Mouse (Mus musculus) CD4-positive, CD25-positive, alpha-beta regulatory T cell, adult 2 months (primary cell): ENCODE measurements around the gene Togaram2.
A peak's percentile ranks its signal among the peaks of the same experiment; 100 is the strongest.

Experiments used
- DNase-seq: peaks from one replicate; pipeline ENCODE4 v3.0.0-alpha.2; 2012; ENCODE audit warnings: low read depth, low spot score

Togaram2 gene

GRCm38 (mm10) chr17:71682379-71682778 lies 9.3 kb downstream of the Togaram2 start:
- DNase-seq = no peak

GRCm38 (mm10) chr17:71683281-71683680 lies 10.2 kb downstream of the Togaram2 start:
- no peak for DNase-seq

- no peak for DNase-seq
These were observed 11.1 kb downstream of the Togaram2 start for GRCm38 (mm10) chr17:71684103-71684608.

GRCm38 (mm10) chr17:71687436-71687835 lies 14.4 kb downstream of the Togaram2 start:
- DNase-seq = no peak

- no peak for DNase-seq
These were observed 16.8 kb downstream of the Togaram2 start for GRCm38 (mm10) chr17:71689903-71690302.

- no peak for DNase-seq
These were observed 18.4 kb downstream of the Togaram2 start for GRCm38 (mm10) chr17:71691361-71691875.

- no peak for DNase-seq
These were observed 20.3 kb downstream of the Togaram2 start for GRCm38 (mm10) chr17:71693313-71693712.

GRCm38 (mm10) chr17:71693780-71694179 lies 20.7 kb downstream of the Togaram2 start:
- DNase-seq = peak; percentile 32

- DNase-seq = no peak
These were observed 22.1 kb downstream of the Togaram2 start for GRCm38 (mm10) chr17:71695151-71695550.

- no peak for DNase-seq
These were observed 22.8 kb downstream of the Togaram2 start for GRCm38 (mm10) chr17:71695716-71696315.

GRCm38 (mm10) chr17:71696396-71696795 lies 23.3 kb downstream of the Togaram2 start:
- no peak for DNase-seq

- no peak for DNase-seq
These were observed 25.0 kb downstream of the Togaram2 start for GRCm38 (mm10) chr17:71697896-71698618.

GRCm38 (mm10) chr17:71698619-71698956 lies 25.5 kb downstream of the Togaram2 start:
- DNase-seq = no peak

- DNase-seq = no peak
These were observed 32.1 kb downstream of the Togaram2 start for GRCm38 (mm10) chr17:71705113-71705512.

GRCm38 (mm10) chr17:71705550-71706480 lies 32.8 kb downstream of the Togaram2 start:
- no peak for DNase-seq

- DNase-seq = no peak
These were observed 34.7 kb downstream of the Togaram2 start for GRCm38 (mm10) chr17:71707715-71708114.

GRCm38 (mm10) chr17:71712279-71712678 lies 39.2 kb downstream of the Togaram2 start:
- DNase-seq = no peak

- DNase-seq = no peak
These were observed 42.0 kb downstream of the Togaram2 start for GRCm38 (mm10) chr17:71715034-71715433.

- no peak for DNase-seq
These were observed 45.0 kb downstream of the Togaram2 start for GRCm38 (mm10) chr17:71717881-71718625.

GRCm38 (mm10) chr17:71720434-71720833 lies 47.4 kb downstream of the Togaram2 start:
- DNase-seq = no peak

- no peak for DNase-seq
These were observed 48.0 kb downstream of the Togaram2 start for GRCm38 (mm10) chr17:71721019-71721418.
